Mouse (Mus musculus) embryonic facial prominence, embryonic 13.5 days (tissue): ENCODE results near the gene Slc4a4. TPM values are rescaled to one million over a fixed set of nuclear protein-coding genes. Genes with fewer than 3 reads are reported as not detected.

Source experiments
- ATAC-seq: fragments of 200-750 bp; cut with Nextera tagmentation; 2 replicates; pipeline ENCODE4 v1.8.0; 2017; ENCODE audit warnings: low read depth; ENCODE audit not compliant: insufficient number of reproducible peaks, insufficient read depth, low FRiP score, low TSS enrichment
- H3K27ac ChIP-seq: fragments of 300-500 bp; sonication (generic); 2 replicates; pipeline ENCODE4 v1.5.1; 2015; ENCODE audit warnings: moderate library complexity, mild to moderate bottlenecking, inconsistent platforms
- H3K27me3 ChIP-seq: fragments of 300-500 bp; sonication (generic); 2 replicates; pipeline ENCODE4 v1.6.1; 2015; ENCODE audit warnings: mild to moderate bottlenecking, inconsistent platforms
- H3K36me3 ChIP-seq: fragments of 300-500 bp; sonication (generic); 2 replicates; pipeline ENCODE4 v1.6.1; 2015; ENCODE audit warnings: mild to moderate bottlenecking, inconsistent platforms
- H3K4me1 ChIP-seq: fragments of 300-500 bp; sonication (generic); 2 replicates; pipeline ENCODE4 v1.6.1; 2015; ENCODE audit warnings: inconsistent platforms
- H3K4me2 ChIP-seq: fragments of 300-500 bp; sonication (generic); 2 replicates; pipeline ENCODE4 v1.6.1; 2015; ENCODE audit warnings: moderate library complexity, mild to moderate bottlenecking, inconsistent platforms
- H3K4me3 ChIP-seq: fragments of 300-500 bp; sonication (generic); 2 replicates; pipeline ENCODE4 v1.5.1; 2015; ENCODE audit warnings: mild to moderate bottlenecking, inconsistent platforms
- H3K9ac ChIP-seq: fragments of 300-500 bp; sonication (generic); 2 replicates; pipeline ENCODE4 v1.6.1; 2015; ENCODE audit warnings: mild to moderate bottlenecking, inconsistent platforms
- H3K9me3 ChIP-seq: fragments of 300-500 bp; sonication (generic); 2 replicates; pipeline ENCODE4 v1.6.1; 2016; ENCODE audit warnings: inconsistent platforms
- WGBS: fragments of 180-500 bp; shearing (Covaris S2); methylation state at CpG from one replicate; pipeline ENCODE4 v1.1.7; 2015; ENCODE audit warnings: mixed read lengths; 5-methylcytosine and 5-hydroxymethylcytosine counted together
- polyA plus RNA-seq: library from polyadenylated mRNA; unstranded; fragments of >200 nt; fragmentation: Nextera tagmentation; extraction: Ambion mirVana; gene quantifications from 2 replicates; pipeline ENCODE4 v1.2.1, GENCODE M21; 2015

Slc4a4 gene
- polyA plus RNA-seq, 1 experiment from 2014 or later, result 1.8 TPM

DNA sequence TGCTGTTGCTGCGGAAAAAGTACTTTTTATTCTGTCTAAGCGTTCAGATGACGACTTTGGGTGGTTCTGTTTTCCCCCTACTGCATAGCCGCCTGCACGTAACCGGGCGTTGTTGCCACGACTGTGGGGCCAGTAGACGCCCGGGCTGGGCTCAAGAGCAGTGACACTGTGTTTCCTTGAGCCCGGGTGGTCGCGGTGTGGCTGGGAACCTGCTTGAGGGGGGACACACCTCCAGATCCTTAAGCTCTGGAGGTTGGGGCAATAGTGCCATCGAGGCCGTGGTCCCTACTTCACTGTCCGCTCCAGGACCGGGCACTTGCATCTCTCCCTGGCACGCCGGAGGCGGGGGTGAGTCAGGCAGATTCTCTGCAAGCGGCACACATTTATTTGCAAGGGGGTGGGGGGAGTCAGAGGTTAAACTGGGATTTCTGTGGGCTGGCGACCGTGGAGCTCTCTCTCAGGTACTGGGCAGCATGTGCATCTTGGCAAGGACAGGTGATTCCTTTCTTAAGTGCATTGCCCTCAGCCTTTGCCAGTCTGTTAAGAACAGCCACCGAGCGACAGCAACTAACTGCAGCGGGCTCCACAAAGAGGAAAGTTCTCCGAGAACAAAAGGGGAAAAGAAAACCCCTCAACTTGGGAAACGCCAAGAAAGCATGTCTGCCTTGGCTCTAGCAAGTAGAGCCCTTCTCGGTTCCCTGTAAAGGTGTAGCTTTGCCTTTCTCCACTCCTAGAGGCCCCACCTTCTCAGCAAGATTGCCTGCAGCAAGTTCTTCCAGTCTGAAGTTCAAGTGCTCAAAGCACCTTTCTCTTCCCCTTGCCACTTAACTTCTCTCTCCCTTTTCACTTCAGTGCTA is 1.2 kb downstream of the Slc4a4 start:
- WGBS, result 2% methylated on average over 29 of the region's 29 CpGs
- Histone ChIP-seq H3K9me3 (no peaks in the 10 kb centered on the region), H3K4me1 (peaks cover 10% of the 10 kb centered on the region), H3K27me3 (peaks cover 29% of the 10 kb centered on the region), H3K36me3 (no peaks in the 10 kb centered on the region), H3K27ac (no peak overlapping the region), H3K4me2 (peak overlapping the region; percentile 94), H3K9ac (peak overlapping the region; percentile 83), H3K4me3 (peak overlapping the region; percentile 77)
- 0 out of 2 replicates have a peak, but pooled peaks have one; percentile 49 for ATAC-seq

DNA sequence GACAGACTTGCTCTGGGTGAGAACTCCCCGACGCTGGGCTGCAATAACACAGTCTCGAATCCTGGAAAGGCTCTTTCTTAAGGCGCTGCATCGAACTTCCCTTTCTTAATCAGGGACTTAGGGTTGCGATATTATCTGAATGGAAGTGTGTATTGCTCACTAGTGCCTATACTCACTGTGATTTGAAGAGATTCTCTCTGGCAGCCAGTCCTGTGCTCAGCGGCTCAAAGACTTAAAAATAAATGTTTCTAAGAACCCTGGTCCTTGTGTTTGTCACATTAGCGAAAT is 1.7 kb downstream of the Slc4a4 start:
- Histone ChIP-seq H3K36me3 (no peaks in the 10 kb centered on the region), H3K9ac (peak overlapping the region; percentile 83), H3K27me3 (peaks cover 29% of the 10 kb centered on the region), H3K4me1 (peaks cover 10% of the 10 kb centered on the region), H3K4me3 (peak overlapping the region; percentile 77), H3K9me3 (no peaks in the 10 kb centered on the region), H3K4me2 (peak overlapping the region; percentile 94), H3K27ac (no peak overlapping the region)
- no peak for ATAC-seq
- 32% methylated on average over 8 of the region's 8 CpGs for WGBS

DNA sequence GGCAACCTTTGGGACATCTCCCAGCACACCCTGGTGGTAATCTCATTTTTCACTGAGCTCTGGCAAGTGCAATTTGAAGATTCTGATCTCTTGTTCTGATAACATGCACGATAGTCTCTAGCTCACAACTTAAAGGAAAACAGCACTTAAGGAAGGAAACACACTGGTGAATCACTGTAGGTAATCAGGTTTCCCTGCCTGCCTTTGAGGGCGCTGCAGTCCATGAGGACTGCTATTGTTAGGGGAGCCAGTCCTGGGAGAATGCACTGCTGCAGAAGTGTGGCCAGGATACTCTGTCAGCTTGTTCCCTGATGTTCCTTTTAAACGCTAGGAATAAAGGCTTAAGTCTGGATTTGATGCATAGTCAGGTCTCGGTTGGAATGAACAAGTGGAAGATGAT is 2.7 kb downstream of the Slc4a4 start:
- H3K4me2 ChIP-seq, result no peak overlapping the region
- ATAC-seq, result no peak
- 22% methylated on average over 4 of the region's 4 CpGs for WGBS
- no peaks in the 10 kb centered on the region for H3K36me3 ChIP-seq
- H3K27me3 ChIP-seq, result peaks cover 29% of the 10 kb centered on the region
- H3K4me1 ChIP-seq, result peaks cover 10% of the 10 kb centered on the region
- no peak overlapping the region for H3K27ac ChIP-seq
- H3K9ac ChIP-seq, result no peak overlapping the region
- no peak overlapping the region for H3K4me3 ChIP-seq
- H3K9me3 ChIP-seq, result no peaks in the 10 kb centered on the region

DNA sequence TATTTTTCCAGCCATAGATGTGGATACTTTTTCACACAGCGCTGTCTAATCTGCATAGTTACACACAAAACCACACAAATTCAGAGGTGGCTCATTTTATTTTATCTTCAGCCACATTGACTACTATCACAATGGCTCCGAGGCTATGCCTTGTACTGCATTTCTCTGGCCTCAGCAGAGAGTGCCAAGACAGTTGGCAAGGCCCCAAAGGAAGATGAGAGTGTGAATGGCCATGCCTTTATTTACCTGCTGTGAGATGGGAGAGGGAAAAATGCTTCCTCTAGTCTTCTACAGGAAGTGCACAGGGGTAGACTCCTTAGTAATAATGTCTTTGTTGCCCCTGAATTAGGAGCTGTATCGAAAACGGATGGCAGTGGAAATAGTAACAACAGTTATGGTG is 3.5 kb downstream of the Slc4a4 start:
- Histone ChIP-seq H3K4me3 (no peak overlapping the region), H3K4me1 (peaks cover 10% of the 10 kb centered on the region), H3K27me3 (peaks cover 25% of the 10 kb centered on the region), H3K4me2 (no peak overlapping the region), H3K36me3 (no peaks in the 10 kb centered on the region), H3K9ac (no peak overlapping the region), H3K27ac (no peak overlapping the region), H3K9me3 (no peaks in the 10 kb centered on the region)
- 92% methylated on average over 4 of the region's 4 CpGs for WGBS
- ATAC-seq, result no peak

DNA sequence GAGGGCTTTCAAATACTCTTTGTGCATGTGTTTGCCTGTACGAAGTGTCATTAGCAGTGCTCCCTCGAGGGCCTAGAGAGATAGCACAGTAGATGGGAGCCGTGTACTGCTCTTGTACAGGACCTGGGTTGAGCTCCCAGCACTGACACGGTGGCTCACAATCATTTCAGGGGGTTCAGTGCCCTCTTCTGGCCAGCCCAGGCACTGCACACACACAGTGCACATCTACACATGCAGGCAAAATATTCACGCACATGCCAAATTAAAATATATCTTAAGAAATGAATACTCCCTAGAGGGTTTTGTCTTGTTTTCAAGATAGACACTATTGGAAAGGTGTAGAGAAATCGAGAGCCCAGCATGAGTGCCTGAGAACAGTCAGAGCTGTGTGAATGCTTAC is 10.0 kb downstream of the Slc4a4 start:
- H3K27ac ChIP-seq, result no peak overlapping the region
- H3K9ac ChIP-seq, result no peak overlapping the region
- no peaks in the 10 kb centered on the region for H3K27me3 ChIP-seq
- H3K4me3 ChIP-seq, result no peak overlapping the region
- no peak overlapping the region for H3K4me2 ChIP-seq
- no peaks in the 10 kb centered on the region for H3K36me3 ChIP-seq
- H3K9me3 ChIP-seq, result peaks cover 3% of the 10 kb centered on the region
- ATAC-seq, result no peak
- H3K4me1 ChIP-seq, result no peaks in the 10 kb centered on the region
- 91% methylated on average over 6 of the region's 6 CpGs for WGBS

DNA sequence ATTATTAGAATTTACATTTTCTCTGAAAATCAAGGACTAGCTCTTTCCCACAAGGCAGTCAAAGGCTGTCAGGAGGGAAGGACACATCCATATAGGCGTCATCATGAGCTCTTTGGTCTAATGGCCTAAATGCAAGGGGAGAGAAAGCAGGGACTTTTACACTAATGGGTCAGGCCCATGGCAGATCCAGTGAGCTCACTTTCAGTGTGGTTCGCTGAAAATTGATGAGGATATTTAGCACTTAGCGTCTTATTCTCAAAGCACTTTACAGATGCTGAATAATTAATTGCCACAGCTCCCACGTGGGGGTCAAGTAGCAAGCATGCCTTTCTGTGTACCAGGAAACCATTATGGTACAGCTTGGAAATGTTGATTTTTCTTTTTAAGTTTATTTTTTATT is 16.5 kb downstream of the Slc4a4 start:
- no peak for ATAC-seq
- H3K36me3 ChIP-seq, result no peaks in the 10 kb centered on the region
- H3K27me3 ChIP-seq, result no peaks in the 10 kb centered on the region
- no peaks in the 10 kb centered on the region for H3K4me1 ChIP-seq
- H3K9me3 ChIP-seq, result no peaks in the 10 kb centered on the region
- H3K4me3 ChIP-seq, result no peak overlapping the region
- H3K27ac ChIP-seq, result no peak overlapping the region
- 70% methylated on average over 4 of the region's 4 CpGs for WGBS
- no peak overlapping the region for H3K9ac ChIP-seq
- H3K4me2 ChIP-seq, result no peak overlapping the region

DNA sequence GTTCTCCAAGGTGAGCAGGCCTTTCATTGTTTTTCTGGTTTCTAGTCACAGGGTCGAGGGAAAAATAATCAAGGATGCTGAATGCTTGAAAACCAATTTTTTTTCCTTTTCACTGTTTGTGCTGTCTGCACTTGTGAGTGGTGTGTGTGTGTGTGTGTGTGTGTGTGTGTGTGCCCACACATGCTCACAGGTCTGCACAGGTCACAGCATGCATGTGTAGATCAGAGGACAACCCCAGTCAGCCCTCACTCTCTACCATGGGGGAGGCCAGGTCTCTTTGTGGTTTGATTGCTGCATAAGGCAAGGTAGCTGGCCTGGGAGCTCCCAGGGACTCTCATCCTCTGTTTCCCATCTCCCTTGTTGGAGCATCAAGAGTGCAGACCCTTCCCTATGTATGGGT is 16.9 kb downstream of the Slc4a4 start:
- H3K36me3 ChIP-seq, result no peaks in the 10 kb centered on the region
- H3K9ac ChIP-seq, result no peak overlapping the region
- no peak for ATAC-seq
- H3K27ac ChIP-seq, result no peak overlapping the region
- whole genome bisulfite sequencing, result 72% methylated on average over 1 of the region's 1 CpGs
- H3K4me3 ChIP-seq, result no peak overlapping the region
- no peak overlapping the region for H3K4me2 ChIP-seq
- H3K9me3 ChIP-seq, result no peaks in the 10 kb centered on the region
- H3K27me3 ChIP-seq, result no peaks in the 10 kb centered on the region
- no peaks in the 10 kb centered on the region for H3K4me1 ChIP-seq

DNA sequence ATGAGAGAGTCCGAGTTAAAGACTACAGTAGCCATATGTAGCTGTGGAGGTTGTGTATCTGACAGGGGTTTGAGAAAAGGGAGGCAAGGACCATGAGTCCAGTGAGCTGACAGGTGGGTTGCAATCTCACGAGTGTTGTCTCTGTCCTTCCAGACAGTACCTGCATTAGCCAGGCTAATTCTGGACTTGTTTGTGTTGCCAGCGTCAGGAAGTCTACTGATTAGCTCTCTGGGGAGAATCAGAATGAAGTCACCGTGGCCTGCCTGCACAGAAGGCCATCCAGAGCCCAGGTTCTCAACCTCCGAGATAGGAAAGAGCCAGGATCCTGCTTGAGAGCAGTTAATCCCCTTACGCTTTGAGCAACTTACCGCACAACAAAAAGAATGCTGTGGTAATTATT is 18.2 kb downstream of the Slc4a4 start:
- Histone ChIP-seq H3K9me3 (no peaks in the 10 kb centered on the region), H3K27me3 (no peaks in the 10 kb centered on the region), H3K27ac (no peak overlapping the region), H3K4me1 (no peaks in the 10 kb centered on the region), H3K36me3 (no peaks in the 10 kb centered on the region), H3K4me3 (no peak overlapping the region), H3K4me2 (no peak overlapping the region), H3K9ac (no peak overlapping the region)
- no peak for ATAC-seq
- WGBS, result 62% methylated on average over 7 of the region's 7 CpGs

DNA sequence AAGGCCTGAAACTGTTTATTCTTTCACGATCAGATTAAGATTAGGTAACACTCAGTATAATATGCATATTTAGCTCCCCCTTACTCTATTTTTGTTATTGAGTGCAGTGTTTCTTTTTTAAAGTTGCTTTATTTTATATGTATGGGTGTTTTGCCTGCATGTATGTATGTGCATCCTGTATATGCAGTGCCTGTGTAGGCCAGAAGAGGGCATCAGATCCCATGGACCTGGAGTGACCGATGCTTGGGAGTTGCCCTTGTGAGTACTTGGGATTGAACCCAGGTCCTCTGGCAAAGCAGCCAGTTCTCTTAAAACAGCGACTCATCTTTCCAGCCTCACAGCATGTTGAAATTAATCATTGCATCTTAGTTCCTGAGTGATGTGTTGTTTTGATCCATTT is 21.0 kb downstream of the Slc4a4 start:
- no peaks in the 10 kb centered on the region for H3K4me1 ChIP-seq
- H3K36me3 ChIP-seq, result no peaks in the 10 kb centered on the region
- ATAC-seq, result no peak
- H3K27ac ChIP-seq, result no peak overlapping the region
- no peak overlapping the region for H3K4me2 ChIP-seq
- H3K9me3 ChIP-seq, result no peaks in the 10 kb centered on the region
- WGBS, result 92% methylated on average over 3 of the region's 3 CpGs
- no peak overlapping the region for H3K4me3 ChIP-seq
- H3K9ac ChIP-seq, result no peak overlapping the region
- H3K27me3 ChIP-seq, result no peaks in the 10 kb centered on the region

- Histone ChIP-seq H3K27ac (no peak overlapping the region), H3K4me1 (no peaks in the 10 kb centered on the region), H3K4me2 (no peak overlapping the region), H3K36me3 (no peaks in the 10 kb centered on the region), H3K9ac (no peak overlapping the region), H3K4me3 (no peak overlapping the region), H3K9me3 (no peaks in the 10 kb centered on the region), H3K27me3 (no peaks in the 10 kb centered on the region)
- ATAC-seq, result no peak
- WGBS, result 84% methylated on average over 2 of the region's 2 CpGs
Measured at GRCm38 (mm10) chr5:88912629-88913028, 26.0 kb downstream of the Slc4a4 start.

DNA sequence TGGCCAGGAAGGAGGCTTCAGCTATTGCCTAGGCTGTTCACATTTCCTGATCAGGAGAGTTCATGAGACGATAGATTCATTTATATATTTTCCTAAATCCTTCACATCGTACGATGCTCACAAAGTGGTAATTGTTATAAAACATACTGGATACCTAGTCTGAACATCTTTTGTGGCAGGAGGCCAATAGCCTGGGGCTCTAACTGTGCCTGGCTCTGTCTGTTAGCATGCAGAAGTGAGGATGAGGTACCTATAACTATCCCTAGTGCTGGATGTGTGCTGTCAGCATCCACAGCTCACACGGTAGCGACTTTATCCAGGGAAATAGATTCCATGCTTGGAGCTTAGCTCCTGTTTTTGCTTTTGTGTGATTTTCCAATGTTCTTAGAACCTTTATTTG is 28.5 kb downstream of the Slc4a4 start:
- Histone ChIP-seq H3K4me2 (no peak overlapping the region), H3K4me1 (no peaks in the 10 kb centered on the region), H3K27me3 (no peaks in the 10 kb centered on the region), H3K4me3 (no peak overlapping the region), H3K36me3 (no peaks in the 10 kb centered on the region), H3K9ac (no peak overlapping the region), H3K9me3 (no peaks in the 10 kb centered on the region), H3K27ac (no peak overlapping the region)
- 76% methylated on average over 5 of the region's 5 CpGs for WGBS
- no peak for ATAC-seq

GRCm38 (mm10) chr5:88916501-88916971 is 29.9 kb downstream of the Slc4a4 start:
- Histone ChIP-seq H3K4me3 (no peak overlapping the region), H3K4me1 (no peaks in the 10 kb centered on the region), H3K36me3 (no peaks in the 10 kb centered on the region), H3K27me3 (no peaks in the 10 kb centered on the region), H3K9ac (no peak overlapping the region), H3K4me2 (no peak overlapping the region), H3K27ac (no peak overlapping the region), H3K9me3 (no peaks in the 10 kb centered on the region)
- WGBS, result 71% methylated on average over 9 of the region's 9 CpGs
- ATAC-seq, result no peak
